Mouse (Mus musculus): ENCODE results near the gene Cyp2d9. TPM values are rescaled to one million over a fixed set of nuclear protein-coding genes. Genes with fewer than 3 reads are reported as not detected.
"Not testable (repeated sequence)": the region's sequence is repeated elsewhere in the genome, so short reads cannot be mapped to it uniquely, and the experiment has no call there.

The Cyp2d9 gene
- polyA plus RNA-seq, 1 experiment, result not detected

DNA sequence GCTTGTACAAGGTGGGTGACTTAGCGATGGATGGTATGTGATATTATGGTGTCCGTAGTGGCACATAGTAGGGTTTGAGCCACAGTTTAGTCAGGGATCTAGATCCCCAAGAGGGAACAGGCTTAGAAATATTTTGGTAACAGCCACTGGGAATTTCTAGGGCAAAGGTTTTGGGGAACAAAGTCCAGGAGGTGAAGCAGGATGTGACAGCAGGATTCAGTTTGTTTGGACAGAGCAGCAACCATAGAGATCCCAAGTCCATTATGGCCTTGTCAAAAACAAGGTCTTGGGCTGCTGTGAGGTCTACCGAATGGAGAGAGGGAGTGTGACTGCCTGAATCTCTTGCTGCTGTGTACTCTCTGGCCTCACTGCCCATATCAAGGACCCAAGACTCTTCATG lies 10.4 kb downstream of the Cyp2d9 start:
- Histone ChIP-seq H3K4me3 (ENCODE audit: insufficient read depth, low read length) (no peak overlapping the region), H3K4me1 (ENCODE audit: control insufficient read depth, insufficient read depth, low read length) (no peaks in the 10 kb centered on the region), H3K27ac (ENCODE audit: insufficient read depth, low read length) (no peak overlapping the region)
- TF ChIP-seq CTCF (IDR thresholded peaks at IDR 0.05; ENCODE audit: borderline replicate concordance, insufficient read depth, low read length), result no peak
- TF ChIP-seq POLR2A (IDR thresholded peaks at IDR 0.05; ENCODE audit: low read depth, low read length), result no peak

DNA sequence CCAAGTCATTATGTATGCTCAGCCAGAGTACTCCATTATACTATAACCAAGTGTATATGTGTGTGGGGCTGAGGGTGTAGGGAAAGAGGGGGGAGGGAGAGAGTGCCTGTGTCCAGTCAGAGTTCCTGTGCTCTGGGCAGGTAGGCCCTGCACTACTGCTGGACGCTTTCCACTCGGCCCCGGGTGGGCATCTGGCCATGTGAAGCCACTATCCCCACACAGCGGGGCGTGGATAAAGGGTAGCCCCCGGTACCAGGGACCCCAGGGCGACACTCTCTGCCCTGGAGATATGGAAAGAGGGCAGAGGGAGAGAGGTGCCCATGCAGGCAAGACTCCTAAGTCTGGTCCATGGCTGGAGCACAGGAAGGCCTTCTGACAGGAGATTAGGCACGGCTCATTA lies 12.0 kb downstream of the Cyp2d9 start:
- TF ChIP-seq POLR2A (IDR thresholded peaks at IDR 0.05; ENCODE audit: low read depth, low read length) (no peak), CTCF (IDR thresholded peaks at IDR 0.05; ENCODE audit: borderline replicate concordance, insufficient read depth, low read length) (no peak)
- Histone ChIP-seq H3K4me3 (ENCODE audit: insufficient read depth, low read length) (no peak overlapping the region), H3K27ac (ENCODE audit: insufficient read depth, low read length) (no peak overlapping the region), H3K4me1 (ENCODE audit: control insufficient read depth, insufficient read depth, low read length) (no peaks in the 10 kb centered on the region)

DNA sequence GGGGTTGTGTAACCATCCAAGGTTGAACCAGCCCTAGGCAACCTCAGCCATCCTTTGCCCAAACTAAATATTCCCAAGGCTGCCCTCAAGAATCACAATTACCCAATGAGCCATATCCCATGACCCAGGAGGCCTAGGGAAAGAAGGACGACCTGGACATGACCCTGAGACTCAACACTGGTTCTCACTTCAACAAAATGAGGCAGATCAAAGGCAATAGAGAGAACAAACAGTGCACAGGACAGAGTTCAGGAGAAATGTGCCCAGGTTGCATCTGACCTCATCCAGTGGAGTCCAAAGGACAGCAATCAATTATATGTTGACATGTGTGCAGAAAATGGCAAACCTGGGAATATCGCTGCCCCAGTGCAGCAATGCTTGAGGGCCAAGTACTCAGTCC lies 16.8 kb downstream of the Cyp2d9 start:
- not testable (repeated sequence) for H3K4me3 ChIP-seq (ENCODE audit: insufficient read depth, low read length); H3K27ac ChIP-seq (ENCODE audit: insufficient read depth, low read length)

DNA sequence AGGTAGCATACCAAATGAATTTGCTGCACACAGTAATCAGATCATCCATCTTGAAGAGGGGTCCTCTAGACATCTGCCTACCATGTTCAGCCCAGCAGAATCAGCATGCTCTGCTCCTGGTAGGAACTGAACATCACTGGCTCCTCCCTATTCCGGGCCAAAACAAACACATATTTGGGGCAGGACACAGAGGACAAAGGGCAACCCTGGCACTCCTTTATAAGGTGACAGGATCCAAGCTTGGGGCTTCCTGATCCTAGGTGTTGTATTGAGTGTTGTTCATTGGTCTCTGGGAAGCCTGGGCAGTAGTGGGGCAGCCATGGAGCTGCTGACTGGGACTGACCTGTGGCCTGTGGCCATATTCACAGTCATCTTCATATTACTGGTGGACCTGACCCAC lies 18.9 kb downstream of the Cyp2d9 start:
- not testable (repeated sequence) for H3K4me1 ChIP-seq (ENCODE audit: control insufficient read depth, insufficient read depth, low read length); H3K27ac ChIP-seq (ENCODE audit: insufficient read depth, low read length); H3K4me3 ChIP-seq (ENCODE audit: insufficient read depth, low read length)

More for the DNA sequence above, 16.8 kb downstream of the Cyp2d9 start:
- not testable (repeated sequence) for H3K4me1 ChIP-seq (ENCODE audit: control insufficient read depth, insufficient read depth, low read length)

DNA sequence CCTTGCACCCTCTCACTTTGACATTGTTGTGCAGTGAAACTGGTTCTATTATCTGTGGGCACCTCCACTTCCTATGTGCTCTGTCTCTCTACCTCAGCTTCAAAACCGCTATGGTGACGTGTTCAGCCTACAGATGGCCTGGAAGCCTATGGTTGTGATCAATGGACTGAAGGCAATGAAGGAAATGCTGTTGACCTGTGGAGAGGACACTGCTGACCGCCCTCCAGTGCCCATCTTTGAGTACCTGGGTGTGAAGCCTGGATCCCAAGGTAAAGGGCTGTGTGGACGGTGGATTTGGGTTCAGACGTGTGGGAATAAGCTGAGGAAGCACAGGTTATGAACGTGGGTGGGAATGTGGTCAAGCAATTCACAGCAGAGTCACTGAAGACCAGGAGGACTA lies 20.3 kb downstream of the Cyp2d9 start:
- H3K27ac ChIP-seq (ENCODE audit: insufficient read depth, low read length); H3K4me3 ChIP-seq (ENCODE audit: insufficient read depth, low read length); H3K4me1 ChIP-seq (ENCODE audit: control insufficient read depth, insufficient read depth, low read length): not testable (repeated sequence)

DNA sequence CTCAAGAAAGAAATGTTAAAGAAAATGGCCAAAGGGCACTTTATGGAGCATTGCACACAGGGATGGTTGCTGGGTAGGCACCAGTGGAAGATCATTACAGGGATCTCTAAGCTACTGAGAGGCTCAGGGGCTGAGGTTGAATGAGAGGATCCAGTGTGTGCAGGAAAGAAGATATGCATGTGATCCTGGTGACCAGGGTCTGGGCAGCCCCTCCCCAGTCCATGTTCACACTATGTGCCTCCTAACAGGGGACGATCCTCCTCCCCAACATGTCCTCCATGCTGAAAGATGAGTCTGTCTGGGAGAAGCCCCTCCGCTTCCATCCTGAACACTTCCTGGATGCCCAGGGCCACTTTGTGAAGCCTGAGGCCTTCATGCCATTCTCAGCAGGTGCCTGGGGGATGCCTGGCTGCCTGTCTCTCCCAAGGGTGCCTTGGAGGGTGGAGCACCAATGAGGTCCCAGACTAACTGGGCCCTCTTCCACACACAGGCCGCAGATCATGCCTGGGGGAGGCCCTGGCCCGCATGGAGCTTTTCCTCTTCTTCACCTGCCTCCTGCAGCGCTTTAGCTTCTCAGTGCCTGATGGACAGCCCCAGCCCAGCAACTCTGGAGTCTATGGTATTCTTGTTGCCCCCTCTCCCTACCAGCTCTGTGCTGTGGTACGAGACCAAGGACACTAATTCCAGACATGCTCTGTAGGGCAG lies 23.0 kb downstream of the Cyp2d9 start:
- H3K27ac ChIP-seq (ENCODE audit: insufficient read depth, low read length); H3K4me1 ChIP-seq (ENCODE audit: control insufficient read depth, insufficient read depth, low read length); H3K4me3 ChIP-seq (ENCODE audit: insufficient read depth, low read length): not testable (repeated sequence)

DNA sequence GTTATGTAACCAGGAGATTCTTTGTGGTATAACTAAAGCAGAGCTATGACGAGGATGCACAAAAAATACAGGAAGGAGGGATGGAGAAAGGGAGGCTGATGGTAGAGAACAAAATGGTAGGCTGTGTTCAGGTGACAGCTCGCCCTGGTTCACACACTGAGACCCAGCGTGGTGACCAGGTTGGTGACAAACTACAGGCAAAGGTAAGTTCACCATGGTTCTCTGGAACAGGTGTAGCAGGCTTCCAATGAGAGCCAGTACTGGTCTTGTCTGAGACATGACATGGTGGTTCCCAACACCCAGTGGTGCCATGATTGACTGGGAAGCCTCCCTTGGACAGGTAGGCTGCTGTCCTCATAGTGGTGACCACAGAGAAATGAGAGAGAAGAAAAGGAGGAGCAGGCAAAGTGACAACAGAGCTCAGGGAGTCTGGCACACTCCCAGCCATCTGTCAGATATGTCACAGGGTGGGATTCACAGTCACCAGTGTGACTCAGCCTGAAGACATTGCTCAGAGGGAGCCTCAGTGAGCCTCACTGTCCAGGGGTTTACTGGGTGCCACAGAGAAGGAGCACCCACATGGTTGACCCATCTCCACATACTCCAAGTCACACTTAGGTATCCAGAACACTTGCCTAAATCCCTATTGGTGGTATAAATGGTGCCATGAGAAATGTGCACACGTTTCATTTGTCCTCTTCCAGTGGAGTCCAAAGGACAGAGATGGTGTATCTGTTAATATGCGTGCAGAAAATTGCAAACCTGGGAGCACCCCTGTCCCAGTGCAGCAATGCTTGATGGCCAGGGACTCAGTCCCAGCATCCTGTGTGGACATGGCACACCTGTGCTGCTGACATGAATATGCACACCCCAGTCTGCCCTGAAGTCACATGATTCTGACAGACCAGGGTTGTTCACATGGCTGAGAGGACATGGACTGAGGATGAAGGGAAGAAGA lies 24.1 kb downstream of the Cyp2d9 start:
- TF ChIP-seq CTCF (IDR thresholded peaks at IDR 0.05; ENCODE audit: borderline replicate concordance, insufficient read depth, low read length) (no peak), POLR2A (IDR thresholded peaks at IDR 0.05; ENCODE audit: low read depth, low read length) (no peak)
- no peak overlapping the region for H3K27ac ChIP-seq (ENCODE audit: insufficient read depth, low read length)
- H3K4me3 ChIP-seq (ENCODE audit: insufficient read depth, low read length), result no peak overlapping the region
- no peaks in the 10 kb centered on the region for H3K4me1 ChIP-seq (ENCODE audit: control insufficient read depth, insufficient read depth, low read length)

DNA sequence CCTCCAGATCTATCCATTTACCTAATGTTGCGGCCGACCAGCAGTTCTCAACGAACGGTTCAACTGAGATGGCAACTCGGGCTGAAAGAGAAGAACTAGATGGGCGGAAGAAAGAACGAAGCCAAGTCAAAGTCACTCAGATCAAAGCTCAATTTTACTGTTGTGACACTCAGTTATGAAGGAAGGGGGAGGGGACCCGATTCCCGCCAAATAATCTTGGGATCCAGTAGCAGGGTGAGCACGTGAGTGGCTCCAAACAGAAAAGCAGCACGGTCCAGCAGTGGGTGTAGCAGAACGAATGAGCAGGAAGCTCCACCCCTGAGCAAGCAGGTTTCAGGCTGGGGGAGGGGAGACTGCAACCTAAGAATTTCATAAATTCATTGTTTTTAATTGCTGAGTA lies 26.0 kb downstream of the Cyp2d9 start:
- H3K27ac ChIP-seq (ENCODE audit: insufficient read depth, low read length); H3K4me1 ChIP-seq (ENCODE audit: control insufficient read depth, insufficient read depth, low read length); H3K4me3 ChIP-seq (ENCODE audit: insufficient read depth, low read length): not testable (repeated sequence)

DNA sequence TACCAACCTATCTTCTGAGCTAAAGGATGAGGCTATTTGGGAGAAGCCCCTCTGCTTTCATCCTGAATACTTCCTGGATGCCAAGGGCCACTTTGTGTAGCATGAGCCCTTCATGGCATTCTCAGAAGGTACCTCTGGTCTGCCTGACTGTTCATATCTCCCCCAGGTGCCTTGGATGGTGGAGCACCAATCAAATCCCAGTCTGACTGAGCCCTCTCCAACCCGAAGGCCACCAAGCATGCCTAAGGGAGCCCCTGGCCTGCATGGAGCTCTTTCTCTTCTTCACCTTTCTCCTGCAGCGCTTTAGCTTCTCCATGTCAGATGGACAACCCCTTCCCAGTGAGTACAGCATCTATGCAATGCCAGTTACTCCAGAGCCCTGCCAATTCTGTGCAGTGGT lies 31.5 kb downstream of the Cyp2d9 start:
- no peak overlapping the region for H3K4me3 ChIP-seq (ENCODE audit: insufficient read depth, low read length)
- TF ChIP-seq CTCF (IDR thresholded peaks at IDR 0.05; ENCODE audit: borderline replicate concordance, insufficient read depth, low read length) (no peak), POLR2A (IDR thresholded peaks at IDR 0.05; ENCODE audit: low read depth, low read length) (no peak)
- H3K27ac ChIP-seq (ENCODE audit: insufficient read depth, low read length), result no peak overlapping the region
- no peaks in the 10 kb centered on the region for H3K4me1 ChIP-seq (ENCODE audit: control insufficient read depth, insufficient read depth, low read length)

DNA sequence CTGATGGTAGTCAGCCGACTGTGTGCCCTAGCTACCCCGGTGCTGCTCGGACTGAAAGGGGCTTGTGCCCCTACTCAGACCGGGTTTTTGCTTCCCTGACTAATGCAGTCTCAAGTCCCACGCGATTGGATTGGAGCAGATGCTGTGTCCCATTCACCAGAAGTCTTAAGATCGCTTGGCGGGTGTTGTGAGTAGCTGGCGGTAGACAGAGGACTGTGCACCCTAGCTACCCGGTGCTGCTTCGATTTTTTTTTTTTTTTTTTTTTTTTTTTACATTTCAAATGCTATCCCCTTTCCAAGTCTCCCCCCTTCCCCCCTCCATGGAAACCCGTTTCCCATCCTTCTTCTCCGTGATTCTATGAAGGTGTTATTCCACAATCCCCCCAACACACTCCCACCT lies 61.0 kb downstream of the Cyp2d9 start:
- not testable (repeated sequence) for H3K27ac ChIP-seq (ENCODE audit: insufficient read depth, low read length); H3K4me3 ChIP-seq (ENCODE audit: insufficient read depth, low read length); H3K4me1 ChIP-seq (ENCODE audit: control insufficient read depth, insufficient read depth, low read length)

Other genes starting within 250 kb of the Cyp2d9 start
- gene Shisa8, start 220.6 kb upstream of the Cyp2d9 start, polyA plus RNA-seq (2011; ENCODE audit: insufficient read length, low read depth, missing spikeins), result not detected in 2 replicates
- not detected in 2 replicates for gene Tnfrsf13c, start 209.1 kb upstream of the Cyp2d9 start, polyA plus RNA-seq (2011; ENCODE audit: insufficient read length, low read depth, missing spikeins)
- 13.1 and 16.1 TPM in 2 replicates for gene Cenpm, start 188.7 kb upstream of the Cyp2d9 start, polyA plus RNA-seq (2011; ENCODE audit: insufficient read length, low read depth, missing spikeins)
- gene 1500009C09Rik, start 181.0 kb upstream of the Cyp2d9 start, polyA plus RNA-seq (2011; ENCODE audit: insufficient read length, low read depth, missing spikeins), result not detected in 2 replicates
- gene Sept3, start 158.5 kb upstream of the Cyp2d9 start, polyA plus RNA-seq (2011; ENCODE audit: insufficient read length, low read depth, missing spikeins), result 1.6 and 2.8 TPM in 2 replicates
- not detected in 2 replicates for gene Wbp2nl, start 134.5 kb upstream of the Cyp2d9 start, polyA plus RNA-seq (2011; ENCODE audit: insufficient read length, low read depth, missing spikeins)
- gene Naga, start 94.5 kb upstream of the Cyp2d9 start, polyA plus RNA-seq (2011; ENCODE audit: insufficient read length, low read depth, missing spikeins), result 42.6 and 42.8 TPM in 2 replicates
- gene Pheta2, start 94.5 kb upstream of the Cyp2d9 start, polyA plus RNA-seq (2011; ENCODE audit: insufficient read length, low read depth, missing spikeins), result 3.1 and 8.1 TPM in 2 replicates
- gene Smdt1, start 94.5 kb upstream of the Cyp2d9 start, polyA plus RNA-seq (2011; ENCODE audit: insufficient read length, low read depth, missing spikeins), result 99.2 and 103 TPM in 2 replicates
- gene Ndufa6, start 79.1 kb upstream of the Cyp2d9 start, polyA plus RNA-seq (2011; ENCODE audit: insufficient read length, low read depth, missing spikeins), result 154 and 171 TPM in 2 replicates
- gene Cyp2d22, start 53.2 kb upstream of the Cyp2d9 start, polyA plus RNA-seq (2011; ENCODE audit: insufficient read length, low read depth, missing spikeins), result 4.4 and 4.9 TPM in 2 replicates
- gene Cyp2d11, start 39.4 kb upstream of the Cyp2d9 start, polyA plus RNA-seq (2011; ENCODE audit: insufficient read length, low read depth, missing spikeins), result not detected in 2 replicates
- not detected in 2 replicates for gene Cyp2d10, start 26.2 kb upstream of the Cyp2d9 start, polyA plus RNA-seq (2011; ENCODE audit: insufficient read length, low read depth, missing spikeins)
- not detected in 2 replicates for gene Cyp2d12, start 121.6 kb downstream of the Cyp2d9 start, polyA plus RNA-seq (2011; ENCODE audit: insufficient read length, low read depth, missing spikeins)
- gene Cyp2d34, start 187.5 kb downstream of the Cyp2d9 start, polyA plus RNA-seq (2011; ENCODE audit: insufficient read length, low read depth, missing spikeins), result not detected in 2 replicates